Comparison of ENCODE assay signal across 8 mouse cellular contexts in the genomic region with DNA sequence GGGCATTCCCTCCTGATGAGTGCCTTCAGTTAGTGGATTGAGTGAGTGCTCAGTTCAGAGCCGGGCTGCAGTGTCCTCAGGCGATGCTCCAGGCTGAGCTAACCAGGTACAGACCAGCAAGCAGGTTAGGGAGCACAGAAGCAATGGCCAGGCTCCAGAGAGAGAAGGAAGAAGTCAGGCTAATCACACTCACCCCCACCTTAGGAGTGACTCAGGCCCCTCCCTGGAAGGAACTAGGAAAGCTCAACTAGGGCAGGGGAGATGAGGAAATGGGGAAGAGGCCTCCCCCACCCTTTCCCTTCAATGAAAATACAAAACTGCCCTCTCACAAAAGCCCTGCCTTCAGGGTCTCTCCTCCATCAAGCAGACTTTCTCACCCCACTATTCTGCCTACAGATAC. TPM values are rescaled to one million over a fixed set of nuclear protein-coding genes. Genes with fewer than 3 reads are reported as not detected.
DNase-seq lines count a peak whose midpoint lies in the region; ATAC-seq and TF ChIP-seq lines count a peak whose summit lies in the region.

No protein-coding gene starts in this region.

- peak overlapping the region; percentile 80 for H3ac ChIP-seq in myocyte (ENCODE audit: control insufficient read depth, insufficient read length)

- H3K9me3 ChIP-seq in embryonic facial prominence, embryonic 13.5 days = no peaks in the 10 kb centered on the region
- H3K9me3 ChIP-seq in limb, embryonic 10.5 days (replicated peaks) = no peaks in the 10 kb centered on the region

- H3K27ac ChIP-seq in kidney, adult 2 months (ENCODE audit: insufficient read depth, low read depth, low read length) = no peak overlapping the region
- peak overlapping the region; percentile 33; the same call in 1 of the 2 replicates for H3K27ac ChIP-seq in embryonic facial prominence, embryonic 13.5 days
- H3K27ac ChIP-seq in limb, embryonic 10.5 days = peak overlapping the region; percentile 96

- no peaks in the 10 kb centered on the region for H3K27me3 ChIP-seq in kidney, adult 2 months (replicated peaks; ENCODE audit: control insufficient read depth, insufficient read depth, low read length)
- no peaks in the 10 kb centered on the region for H3K27me3 ChIP-seq in embryonic facial prominence, embryonic 13.5 days
- H3K27me3 ChIP-seq in limb, embryonic 10.5 days (ENCODE audit: low read depth, poor library complexity, severe bottlenecking) = no peaks in the 10 kb centered on the region
- no peaks in the 10 kb centered on the region for H3K27me3 ChIP-seq in myocyte (ENCODE audit: control insufficient read depth, insufficient read depth, insufficient read length)

- no peak for TF ChIP-seq CTCF in kidney, adult 2 months (conservative IDR thresholded peaks at IDR 0.05; ENCODE audit: insufficient read depth, insufficient read length, low read depth, low read length)

- peaks cover 8% of the 10 kb centered on the region; the same call in 1 of the 2 replicates for H3K4me1 ChIP-seq in kidney, adult 2 months (ENCODE audit: control insufficient read depth, insufficient read depth, low read length)
- H3K4me1 ChIP-seq in embryonic facial prominence, embryonic 13.5 days = peaks cover 19% of the 10 kb centered on the region
- H3K4me1 ChIP-seq in limb, embryonic 10.5 days = peaks cover 35% of the 10 kb centered on the region

- H3K4me3 ChIP-seq in kidney, adult 2 months (ENCODE audit: insufficient read depth, low read depth, low read length) = peak overlapping the region; percentile 97
- peak overlapping the region; percentile 96 for H3K4me3 ChIP-seq in embryonic facial prominence, embryonic 13.5 days
- peak overlapping the region; percentile 90 for H3K4me3 ChIP-seq in limb, embryonic 10.5 days
- peak overlapping the region; percentile 97 for H3K4me3 ChIP-seq in myocyte

- WGBS in kidney, adult 2 months = 27% methylated on average over 2 of the region's 2 CpGs
- WGBS in embryonic facial prominence, embryonic 13.5 days = 58% methylated on average over 2 of the region's 2 CpGs
- 50% methylated on average over 2 of the region's 2 CpGs for WGBS in limb, embryonic 10.5 days

- peaks cover 54% of the 10 kb centered on the region for H3K79me2 ChIP-seq in myocyte (ENCODE audit: control insufficient read depth, insufficient read depth)

- DNase-seq in kidney, adult 2 months = no peak
- DNase-seq in kidney, postnatal 14 days = no peak
- DNase-seq in limb, embryonic 10.5 days (ENCODE audit: low spot score) = no peak
- DNase-seq in adrenal gland, adult 8-10 months = no peak
- no peak for DNase-seq in ovary, postnatal 14 days (ENCODE audit: low spot score)
- no peak for DNase-seq in Muller cell, postnatal 12 days (ENCODE audit: inconsistent ontology term)

- no peak for TF ChIP-seq POLR2A in kidney, adult 2 months (IDR thresholded peaks at IDR 0.05; ENCODE audit: low read depth, low read length)
- TF ChIP-seq POLR2A in myocyte (IDR thresholded peaks at IDR 0.05; ENCODE audit: insufficient read length, low read depth) = no peak

- ATAC-seq in embryonic facial prominence, embryonic 13.5 days (ENCODE audit: insufficient number of reproducible peaks, insufficient read depth, low FRiP score, low TSS enrichment, low read depth) = no peak

- no peaks in the 10 kb centered on the region for H3K36me3 ChIP-seq in kidney, adult 2 months (ENCODE audit: control insufficient read depth, insufficient read depth, low read length)
- H3K36me3 ChIP-seq in embryonic facial prominence, embryonic 13.5 days = peaks cover 25% of the 10 kb centered on the region
- peaks cover 37% of the 10 kb centered on the region for H3K36me3 ChIP-seq in limb, embryonic 10.5 days
- H3K36me3 ChIP-seq in myocyte (ENCODE audit: control insufficient read depth, insufficient read depth) = peaks cover 28% of the 10 kb centered on the region

- H3K9ac ChIP-seq in embryonic facial prominence, embryonic 13.5 days = peak overlapping the region; percentile 98

- peak overlapping the region; percentile 97 for H3K4me2 ChIP-seq in embryonic facial prominence, embryonic 13.5 days
- peak overlapping the region; percentile 76 for H3K4me2 ChIP-seq in myocyte (ENCODE audit: low read depth)

TF ChIP-seq in myocyte, 11 proteins besides CTCF, POLR2A, EP300 and RAD21:
- TF ChIP-seq MYOG (IDR thresholded peaks at IDR 0.05; ENCODE audit: control insufficient read depth in 1 of 3, insufficient read depth in 1 of 3, insufficient read length in 2 of 3, low read depth in 2 of 3) (no peak), SRF (IDR thresholded peaks at IDR 0.05; ENCODE audit: control insufficient read depth, insufficient read length, low read depth) (no peak), REST (IDR thresholded peaks at IDR 0.05; ENCODE audit: insufficient read depth, insufficient read length) (no peak), TCF3 (IDR thresholded peaks at IDR 0.05; ENCODE audit: insufficient read length, low read depth) (no peak), TCF12 (IDR thresholded peaks at IDR 0.05; ENCODE audit: insufficient read depth, poor library complexity, severe bottlenecking) (no peak), POLR2AphosphoS2 (IDR thresholded peaks at IDR 0.05; ENCODE audit: insufficient read length, low read depth) (no peak), CEBPB (IDR thresholded peaks at IDR 0.05; ENCODE audit: insufficient read depth, poor library complexity, severe bottlenecking) (no peak), USF1 (IDR thresholded peaks at IDR 0.05; ENCODE audit: low read depth) (no peak), E2F4 (IDR thresholded peaks at IDR 0.05; ENCODE audit: insufficient read depth) (no peak), MAX (IDR thresholded peaks at IDR 0.05; ENCODE audit: low read depth) (no peak), MYOD1 (IDR thresholded peaks at IDR 0.05; ENCODE audit: control insufficient read depth in 1 of 3, insufficient read length in 2 of 3, low read depth in 2 of 3) (no peak)

RNA-seq across cellular contexts. Expression of a gene that starts 1.7 kb away (rescaled TPM):
- 26.8 and 28.5 TPM in 2 replicates for polyA plus RNA-seq in kidney, adult 2 months (2012; rRNA removed)
- polyA plus RNA-seq in embryonic facial prominence, embryonic 13.5 days (2015; fragmentation: Nextera tagmentation; extraction: Ambion mirVana) = 30.4 and 32.0 TPM in 2 replicates
- 32.1 and 34.8 TPM in 2 replicates for polyA plus RNA-seq in limb, embryonic 10.5 days (2016; fragmentation: Nextera tagmentation; extraction: Ambion mirVana)
- 62.8 TPM for polyA plus RNA-seq in myocyte (2012; fragmentation: generic; extraction: Trizol)
- 10 to 100 TPM; 47.9 to 63.7 (median 57.0) TPM for total RNA-seq in adrenal gland, adult 8-10 months (2022)

RNA-seq across cellular contexts. Expression of a gene that starts 2.1 kb away (rescaled TPM):
- 0.33 and 90.1 TPM in 2 replicates for polyA plus RNA-seq in kidney, adult 2 months (2012; rRNA removed)
- polyA plus RNA-seq in embryonic facial prominence, embryonic 13.5 days (2015; fragmentation: Nextera tagmentation; extraction: Ambion mirVana) = 34.1 and 41.1 TPM in 2 replicates
- polyA plus RNA-seq in limb, embryonic 10.5 days (2016; fragmentation: Nextera tagmentation; extraction: Ambion mirVana) = 8.8 and 13.1 TPM in 2 replicates
- polyA plus RNA-seq in myocyte (2012; fragmentation: generic; extraction: Trizol) = 10,881 TPM
- 1 to 10 TPM; 2.8 to 6.2 (median 3.7) TPM for total RNA-seq in adrenal gland, adult 8-10 months (2022)

RNA-seq across cellular contexts. Expression of a gene that starts 10.8 kb away (rescaled TPM):
- polyA plus RNA-seq in kidney, adult 2 months (2012; rRNA removed) = 26.9 and 33.6 TPM in 2 replicates
- polyA plus RNA-seq in embryonic facial prominence, embryonic 13.5 days (2015; fragmentation: Nextera tagmentation; extraction: Ambion mirVana) = 68.3 and 73.3 TPM in 2 replicates
- polyA plus RNA-seq in limb, embryonic 10.5 days (2016; fragmentation: Nextera tagmentation; extraction: Ambion mirVana) = 85.9 and 94.0 TPM in 2 replicates
- 58.3 TPM for polyA plus RNA-seq in myocyte (2012; fragmentation: generic; extraction: Trizol)
- 10 to 100 TPM; 61.9 to 89.2 (median 70.0) TPM for total RNA-seq in adrenal gland, adult 8-10 months (2022)

RNA-seq across cellular contexts. Expression of a gene that starts 26.3 kb away (rescaled TPM):
- 7.9 and 9.6 TPM in 2 replicates for polyA plus RNA-seq in kidney, adult 2 months (2012; rRNA removed)
- 53.7 and 55.0 TPM in 2 replicates for polyA plus RNA-seq in embryonic facial prominence, embryonic 13.5 days (2015; fragmentation: Nextera tagmentation; extraction: Ambion mirVana)
- 74.2 and 74.9 TPM in 2 replicates for polyA plus RNA-seq in limb, embryonic 10.5 days (2016; fragmentation: Nextera tagmentation; extraction: Ambion mirVana)
- 11.4 TPM for polyA plus RNA-seq in myocyte (2012; fragmentation: generic; extraction: Trizol)
- 10 to 100 TPM; 11.6 to 19.5 (median 15.0) TPM for total RNA-seq in adrenal gland, adult 8-10 months (2022)

RNA-seq across cellular contexts. Expression of a gene that starts 26.3 kb away (rescaled TPM):
- polyA plus RNA-seq in kidney, adult 2 months (2012; rRNA removed) = 24.1 and 38.4 TPM in 2 replicates
- 26.9 and 29.6 TPM in 2 replicates for polyA plus RNA-seq in embryonic facial prominence, embryonic 13.5 days (2015; fragmentation: Nextera tagmentation; extraction: Ambion mirVana)
- 27.0 and 29.9 TPM in 2 replicates for polyA plus RNA-seq in limb, embryonic 10.5 days (2016; fragmentation: Nextera tagmentation; extraction: Ambion mirVana)
- 2.2 TPM for polyA plus RNA-seq in myocyte (2012; fragmentation: generic; extraction: Trizol)
- total RNA-seq in adrenal gland, adult 8-10 months (2022) = 10 to 100 TPM in 2 of 4 experiments, 1 to 10 TPM in 2; 9.1 to 11.2 (median 10.3) TPM

Comparison
In these comparisons a context has a peak if more than half of its experiments do, and no peak if none do; other contexts are left out.
1. RNA of a gene that starts 2.1 kb away (polyA plus RNA-seq): 10,881 TPM in myocyte (single experiment); 0.33 to 90.1 TPM in kidney, adult 2 months, 34.1 to 41.1 TPM in embryonic facial prominence, embryonic 13.5 days and 8.8 to 13.1 TPM in limb, embryonic 10.5 days; every median in the first group is over 100 times any median in the second.
2. Peak in every context shown above with its lines, with median percentiles within 50 percentile points of each other: H3K4me3 ChIP-seq.